Comparison of ENCODE assay signal across 20 mouse cellular contexts in genomic region chr14:111330570-111330969, GRCm38 (mm10).
DNase-seq lines count a peak whose midpoint lies in the region; ATAC-seq and TF ChIP-seq lines count a peak whose summit lies in the region.
"Had no signal": no experiment of that assay in that cellular context is flagged by ENCODE, and none has a peak within 500 bp of the region (broad histone marks: within the 10 kb centered on the region; RNA-seq: fewer than 3 reads in every experiment).

No protein-coding gene starts in this region.

- no peaks in the 10 kb centered on the region for H3K9me3 ChIP-seq in heart, embryonic 11.5 days (replicated peaks; ENCODE audit: control insufficient read depth, low read length)
- H3K9me3 ChIP-seq: embryonic facial prominence, embryonic 12.5 days; stomach, embryonic 15.5 days had no signal

- TF ChIP-seq POLR2A in heart, adult 2 months (IDR thresholded peaks at IDR 0.05; ENCODE audit: insufficient read depth, low read depth, low read length): no peak

- peak; percentile 32 to 39 for DNase-seq in frontal cortex, adult 2 months (ENCODE audit: extremely low spot score in 1 of 2, low spot score in 1 of 2)
- DNase-seq in frontal cortex, postnatal 25 days (ENCODE audit: low spot score in 2 of 2): no peak
- DNase-seq in heart, adult 2 months: peak in 1 of 2 experiments; percentile 8
- DNase-seq in left cerebral cortex, adult 18-20 months (ENCODE audit: low spot score in 2 of 2): peak; percentile 5
- DNase-seq in left cerebral cortex, postnatal 4 days: no peak
- no peak for DNase-seq in urinary bladder, postnatal 10 days (ENCODE audit: low spot score)
- DNase-seq: adrenal gland, postnatal 25 days; forebrain, postnatal 0 days; kidney, adult 9 months; kidney, postnatal 14 days; lung, postnatal 4 days; midbrain, embryonic 14.5 days; thymus, adult 18-20 months; thymus, postnatal 4 days had no signal

- no peak overlapping the region for H3K4me2 ChIP-seq in heart, embryonic 11.5 days
- H3K4me2 ChIP-seq: embryonic facial prominence, embryonic 12.5 days; stomach, embryonic 15.5 days had no signal

- TF ChIP-seq EP300 in heart, adult 2 months (IDR thresholded peaks at IDR 0.05; ENCODE audit: insufficient read depth, low read depth, low read length): 0 out of 2 replicates have a peak, but pooled peaks have one; percentile 34

- WGBS in heart, adult 2 months: 54% methylated on average over 3 of the region's 3 CpGs
- 82% methylated on average over 3 of the region's 3 CpGs for WGBS in heart, embryonic 11.5 days (ENCODE audit: insufficient replicate concordance)

- H3K4me3 ChIP-seq in heart, adult 2 months: no peak overlapping the region
- no peak overlapping the region for H3K4me3 ChIP-seq in heart, embryonic 11.5 days (ENCODE audit: low read depth, low read length)
- H3K4me3 ChIP-seq: embryonic facial prominence, embryonic 12.5 days; layer of hippocampus, adult 2 months; stomach, embryonic 15.5 days had no signal

- H3K4me1 ChIP-seq in heart, adult 2 months (ENCODE audit: control insufficient read depth, insufficient read depth, low read length): no peaks in the 10 kb centered on the region
- H3K4me1 ChIP-seq in heart, embryonic 11.5 days (ENCODE audit: control insufficient read depth, insufficient read depth, low read length): no peaks in the 10 kb centered on the region
- H3K4me1 ChIP-seq: embryonic facial prominence, embryonic 12.5 days; stomach, embryonic 15.5 days had no signal

- H3K36me3 ChIP-seq in heart, adult 2 months (ENCODE audit: control insufficient read depth, insufficient read depth, low read length): no peaks in the 10 kb centered on the region
- no peaks in the 10 kb centered on the region for H3K36me3 ChIP-seq in heart, embryonic 11.5 days (ENCODE audit: control insufficient read depth, insufficient read depth, low read length)
- H3K36me3 ChIP-seq: embryonic facial prominence, embryonic 12.5 days; stomach, embryonic 15.5 days had no signal

- no peaks in the 10 kb centered on the region for H3K79me2 ChIP-seq in heart, adult 2 months (replicated peaks; ENCODE audit: control insufficient read depth, insufficient read depth, low read length)

- ATAC-seq in heart, embryonic 11.5 days (replicated peaks; ENCODE audit: insufficient number of reproducible peaks, low FRiP score, low TSS enrichment): no peak
- ATAC-seq: forebrain, postnatal 0 days; hindbrain, postnatal 0 days; intestine, embryonic 16.5 days had no signal

- TF ChIP-seq CTCF in heart, adult 2 months (IDR thresholded peaks at IDR 0.05): no peak

- intact Hi-C loops in heart, adult 2 months (cut with DNase I): no loop called here
- intact Hi-C loops in left cerebral cortex, postnatal 4 days (cut with DNase I): no loop called here

- peak overlapping the region; percentile 42 for H3K27ac ChIP-seq in heart, adult 2 months
- H3K27ac ChIP-seq in heart, embryonic 11.5 days (ENCODE audit: low read depth, low read length): no peak overlapping the region
- H3K27ac ChIP-seq: embryonic facial prominence, embryonic 12.5 days; hindbrain, postnatal 0 days; layer of hippocampus, adult 2 months; stomach, embryonic 15.5 days had no signal

- no peak overlapping the region for H3K9ac ChIP-seq in heart, adult 2 months (ENCODE audit: low read depth, low read length)
- H3K9ac ChIP-seq in heart, embryonic 11.5 days (ENCODE audit: low read depth, low read length): no peak overlapping the region
- H3K9ac ChIP-seq: embryonic facial prominence, embryonic 12.5 days; forebrain, postnatal 0 days; stomach, embryonic 15.5 days had no signal

- no peaks in the 10 kb centered on the region for H3K27me3 ChIP-seq in heart, adult 2 months (ENCODE audit: control insufficient read depth, insufficient read depth, low read length)
- no peaks in the 10 kb centered on the region for H3K27me3 ChIP-seq in heart, embryonic 11.5 days (ENCODE audit: control insufficient read depth, insufficient read depth, low read length)
- H3K27me3 ChIP-seq: embryonic facial prominence, embryonic 12.5 days; stomach, embryonic 15.5 days had no signal

Comparison
In these comparisons a context has a peak if more than half of its experiments do, and no peak if none do; other contexts are left out.
1. DNase-seq: peak in frontal cortex, adult 2 months (2 of 2) and left cerebral cortex, adult 18-20 months (2 of 2); none in frontal cortex, postnatal 25 days (0 of 2), left cerebral cortex, postnatal 4 days (single experiment) and urinary bladder, postnatal 10 days (single experiment).